Mouse (Mus musculus): ENCODE measurements around the gene Tmem86a.
A peak's percentile ranks its signal among the peaks of the same experiment; 100 is the strongest.
"Not testable (repeated sequence)": the region's sequence is repeated elsewhere in the genome, so short reads cannot be mapped to it uniquely, and the experiment has no call there.

Gene Tmem86a

DNA sequence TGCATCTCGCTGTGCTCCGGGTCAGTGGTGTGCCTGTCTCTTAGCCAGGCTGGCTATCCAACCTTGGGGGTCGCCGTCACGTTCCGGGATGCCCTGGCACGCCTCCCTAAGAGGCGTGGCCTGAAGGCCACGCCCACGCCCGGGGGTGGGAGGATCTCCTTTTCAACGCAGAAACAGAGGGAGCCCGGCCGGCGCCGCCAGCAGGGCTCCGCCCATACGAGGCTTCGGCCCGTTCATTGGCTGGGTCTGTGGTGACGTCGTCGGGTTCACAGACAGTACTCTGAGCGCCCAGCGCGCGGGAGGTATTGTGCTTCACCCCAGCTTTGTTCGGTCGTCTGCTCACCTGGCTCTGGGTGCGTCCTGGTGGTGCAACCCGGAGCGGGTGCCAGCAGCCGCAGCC lies at the start of gene Tmem86a:
Gene Tmem86a, plus strand, starts transcription at position 236 of the 400 bp plus-strand sequence.
- peak; percentile 97 for DNase-seq

DNA sequence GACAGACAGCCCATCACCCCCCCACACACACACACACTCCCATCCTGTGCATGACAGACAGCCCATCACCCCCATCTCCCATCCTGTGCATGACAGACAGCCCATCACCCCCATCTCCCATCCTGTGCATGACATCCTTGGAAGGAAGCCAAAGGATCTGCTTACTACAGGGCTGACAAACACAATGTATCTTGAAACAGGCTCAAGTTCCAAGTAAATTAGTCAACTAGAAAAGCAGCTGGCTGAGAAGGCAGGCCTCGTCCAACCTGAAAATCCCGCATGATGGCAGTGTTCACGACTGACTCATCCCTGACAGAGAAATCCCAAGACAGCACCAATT lies 49.8 kb upstream of the Tmem86a start:
- DNase-seq = no peak

DNA sequence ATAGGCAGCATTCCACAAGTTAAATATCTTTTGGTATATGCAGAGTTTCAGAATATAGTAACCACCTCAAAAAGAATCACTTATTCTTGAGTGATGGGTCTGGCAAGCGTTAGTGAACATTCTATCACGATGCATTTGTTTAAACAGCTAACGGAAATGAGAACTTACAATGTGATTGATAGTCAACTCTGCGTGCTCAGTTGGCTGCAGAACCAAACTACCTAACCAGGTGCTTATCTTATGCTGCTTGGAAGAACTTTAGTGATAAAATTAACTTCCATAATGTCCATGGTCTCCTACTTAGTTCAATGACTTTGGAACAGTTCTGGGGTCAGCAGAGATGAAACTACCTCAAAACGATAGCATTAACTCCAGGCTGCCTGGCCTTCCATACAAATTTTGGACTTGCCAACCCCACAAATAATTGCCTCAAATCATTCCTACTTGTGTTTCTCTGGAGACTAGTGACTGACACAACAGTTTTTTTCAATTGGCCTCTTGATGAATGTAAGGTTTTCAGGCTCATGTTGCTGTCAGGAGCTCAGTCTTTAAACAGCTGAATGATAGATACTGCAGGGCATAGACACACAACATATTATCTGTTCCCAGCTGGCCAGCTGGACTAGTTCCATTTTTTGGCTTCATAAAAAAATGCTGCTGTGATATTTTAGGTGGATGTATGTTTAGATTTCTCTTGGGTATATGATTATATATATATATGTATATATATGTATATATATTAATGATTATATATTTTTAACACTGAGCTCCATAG lies 49.1 kb upstream of the Tmem86a start:
- no peak for DNase-seq

DNA sequence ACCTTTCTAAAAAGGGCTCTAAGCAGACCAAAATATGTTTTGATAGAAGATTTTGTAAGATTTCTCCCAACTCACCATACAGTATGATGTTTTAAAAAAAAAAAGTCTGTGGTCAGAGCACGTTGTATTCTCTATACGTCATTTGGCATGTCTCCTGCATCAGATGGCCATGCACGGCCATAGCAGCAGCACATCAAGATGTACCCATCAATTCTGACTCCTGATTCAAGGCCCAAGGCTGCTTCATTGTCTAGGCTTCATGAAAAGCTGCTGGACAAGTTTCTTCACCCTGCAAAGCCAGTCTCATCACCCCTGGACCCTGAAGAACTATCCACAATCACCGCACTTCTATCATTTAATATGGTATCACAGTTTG lies 48.5 kb upstream of the Tmem86a start:
- no peak for DNase-seq

DNA sequence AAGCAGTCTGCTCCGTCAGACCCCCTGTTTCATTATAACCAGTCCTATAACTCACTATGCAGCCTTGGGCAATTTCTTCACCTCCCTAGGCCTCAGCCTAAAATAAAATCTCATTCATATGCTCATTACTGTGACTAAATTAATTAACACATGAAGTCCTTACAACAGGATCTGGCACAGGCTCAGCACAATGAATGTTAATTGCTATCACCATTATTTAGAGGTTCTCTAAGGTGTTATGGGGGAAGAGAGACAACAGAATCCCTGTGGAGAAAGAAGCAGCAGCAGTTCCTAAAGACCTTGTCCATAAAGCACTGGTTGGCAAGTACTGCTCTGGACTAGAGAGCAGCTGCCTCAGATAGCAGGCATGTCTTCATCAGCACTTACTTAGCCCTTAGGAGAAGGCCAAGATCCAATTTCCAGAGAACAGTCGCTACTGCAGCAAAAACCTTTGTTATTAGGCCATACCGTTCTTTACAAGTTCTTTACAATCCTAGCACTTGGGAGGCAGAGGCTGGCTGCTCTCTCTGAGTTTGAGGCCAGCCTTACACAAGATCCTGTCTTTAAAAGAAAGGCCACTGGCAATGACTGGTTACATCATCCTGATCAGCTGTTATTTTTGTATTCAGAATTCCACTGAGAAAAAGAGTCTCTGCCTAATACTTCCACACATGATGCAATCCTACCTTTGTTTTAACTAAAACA lies 46.8 kb upstream of the Tmem86a start:
- DNase-seq = no peak

DNA sequence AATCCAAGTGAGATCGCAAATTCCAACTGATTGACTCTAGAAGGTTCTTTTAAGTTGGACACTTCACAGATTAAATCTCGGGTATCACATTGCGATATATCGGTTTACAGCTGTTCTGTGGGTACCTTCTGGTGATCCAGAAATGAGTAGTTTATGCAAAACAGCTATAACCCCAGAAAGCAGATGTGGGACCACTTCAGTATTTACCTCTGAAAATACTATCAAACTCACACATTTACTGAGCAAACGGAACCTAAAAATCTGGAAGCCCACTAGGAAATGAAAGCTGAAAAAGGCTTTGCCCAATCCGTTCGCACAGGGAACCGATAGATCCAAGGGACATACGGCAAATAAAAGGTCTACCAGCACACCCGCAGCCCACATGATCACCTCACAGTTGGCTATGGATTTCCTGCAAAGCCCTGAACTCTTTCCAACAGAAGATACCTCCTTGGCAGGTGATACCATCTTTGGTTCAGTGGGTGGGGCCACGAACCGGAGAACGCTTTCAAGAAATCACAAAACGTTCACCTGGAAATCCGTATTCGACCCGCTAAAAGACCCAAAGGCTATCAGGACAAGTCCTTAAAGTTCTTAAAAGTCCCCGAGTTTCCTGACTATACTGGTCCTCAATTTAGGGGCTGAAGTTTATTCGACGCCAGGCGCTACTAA lies 43.2 kb upstream of the Tmem86a start:
- peak; percentile 18 for DNase-seq

DNA sequence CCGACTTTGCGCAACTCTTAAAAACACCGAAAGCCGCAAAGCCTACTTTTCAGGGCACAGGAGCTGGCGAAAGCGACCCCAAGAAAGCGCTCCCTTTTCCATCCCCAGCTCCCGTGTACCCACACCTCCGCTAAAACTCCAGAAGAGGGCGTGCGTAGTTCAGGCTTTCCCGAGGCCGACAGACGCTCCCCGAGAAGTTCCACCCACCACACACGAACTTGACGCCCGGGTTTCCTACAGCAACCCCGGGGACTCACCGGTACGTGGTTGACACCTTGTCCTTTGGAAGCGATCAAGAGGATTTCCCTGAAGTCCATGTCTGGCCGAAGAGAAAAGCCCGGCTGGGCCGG lies 42.6 kb upstream of the Tmem86a start:
- DNase-seq = no peak

DNA sequence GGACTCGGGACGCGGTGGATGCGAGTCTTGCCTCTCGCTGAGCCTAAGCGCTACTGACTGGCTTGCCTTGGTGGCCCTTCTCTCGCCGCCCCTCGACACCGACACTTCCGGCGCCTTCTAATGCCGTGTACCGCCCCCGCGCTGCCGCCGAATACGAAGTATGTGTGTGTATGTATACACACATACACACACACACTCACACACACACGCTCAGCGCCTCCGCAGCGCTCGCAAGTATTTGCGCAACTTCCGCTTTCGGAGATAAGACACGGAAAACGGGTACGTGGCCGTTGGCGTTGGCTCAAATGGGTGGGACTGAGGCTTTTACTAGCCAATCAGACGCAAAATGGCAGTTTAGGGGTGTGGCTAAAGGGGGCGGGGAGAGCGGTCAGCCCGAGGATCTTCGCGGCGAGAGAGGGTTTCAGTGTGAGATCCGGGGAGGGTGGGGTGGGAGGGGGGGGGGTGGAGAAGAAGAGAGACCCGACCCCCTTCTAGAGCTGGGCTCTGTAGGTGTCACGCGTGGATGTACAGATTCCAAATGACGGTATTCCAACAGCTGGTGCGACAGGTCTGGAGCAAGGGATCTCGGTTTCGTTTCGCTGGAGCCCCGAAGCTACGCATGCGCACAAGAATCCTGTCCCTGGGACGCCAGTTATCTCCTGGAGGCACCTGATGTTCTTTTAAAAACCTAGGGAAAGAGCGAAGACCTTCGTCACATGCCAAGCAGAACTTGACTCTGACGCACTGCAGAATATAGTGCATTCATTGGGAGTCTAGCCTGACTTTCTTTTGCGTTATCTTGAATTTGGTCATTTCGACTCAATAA lies 42.0 kb upstream of the Tmem86a start, which contains the start of gene Spty2d1:
Gene Spty2d1, minus strand, starts transcription at position 244 of the 826 bp plus-strand sequence.
- DNase-seq = peak; percentile 99

DNA sequence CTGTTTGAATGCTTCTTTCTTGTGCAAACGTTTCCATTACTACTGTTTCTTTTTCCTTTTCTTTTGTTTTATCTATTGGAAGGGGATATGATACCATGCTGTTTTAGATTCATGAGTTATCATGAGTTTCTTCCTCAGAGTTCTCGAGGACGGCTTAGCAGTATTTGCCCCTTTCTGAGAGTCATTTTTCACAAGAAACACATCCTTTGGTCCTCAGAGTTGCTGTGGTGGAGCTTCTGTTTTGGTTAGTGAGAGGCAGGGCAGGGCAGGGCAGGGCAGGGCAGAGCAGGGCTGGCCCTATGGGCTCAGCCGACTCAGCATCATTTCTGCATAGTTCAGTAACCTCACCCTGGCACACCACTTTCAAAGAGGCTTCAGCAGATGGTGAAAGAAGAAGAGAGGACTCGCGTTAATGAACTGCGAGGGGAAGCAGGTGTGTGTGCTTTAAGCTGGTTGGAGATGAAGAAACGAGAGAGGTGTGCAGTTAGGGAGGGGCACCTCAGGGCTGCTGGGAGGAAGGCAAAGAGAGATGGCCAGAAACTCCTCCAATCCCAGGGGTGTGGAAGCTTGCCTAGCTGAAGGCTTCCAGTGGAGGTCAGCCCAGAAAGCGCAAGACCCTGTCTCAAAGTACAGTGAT lies 37.2 kb upstream of the Tmem86a start:
- DNase-seq = no peak

DNA sequence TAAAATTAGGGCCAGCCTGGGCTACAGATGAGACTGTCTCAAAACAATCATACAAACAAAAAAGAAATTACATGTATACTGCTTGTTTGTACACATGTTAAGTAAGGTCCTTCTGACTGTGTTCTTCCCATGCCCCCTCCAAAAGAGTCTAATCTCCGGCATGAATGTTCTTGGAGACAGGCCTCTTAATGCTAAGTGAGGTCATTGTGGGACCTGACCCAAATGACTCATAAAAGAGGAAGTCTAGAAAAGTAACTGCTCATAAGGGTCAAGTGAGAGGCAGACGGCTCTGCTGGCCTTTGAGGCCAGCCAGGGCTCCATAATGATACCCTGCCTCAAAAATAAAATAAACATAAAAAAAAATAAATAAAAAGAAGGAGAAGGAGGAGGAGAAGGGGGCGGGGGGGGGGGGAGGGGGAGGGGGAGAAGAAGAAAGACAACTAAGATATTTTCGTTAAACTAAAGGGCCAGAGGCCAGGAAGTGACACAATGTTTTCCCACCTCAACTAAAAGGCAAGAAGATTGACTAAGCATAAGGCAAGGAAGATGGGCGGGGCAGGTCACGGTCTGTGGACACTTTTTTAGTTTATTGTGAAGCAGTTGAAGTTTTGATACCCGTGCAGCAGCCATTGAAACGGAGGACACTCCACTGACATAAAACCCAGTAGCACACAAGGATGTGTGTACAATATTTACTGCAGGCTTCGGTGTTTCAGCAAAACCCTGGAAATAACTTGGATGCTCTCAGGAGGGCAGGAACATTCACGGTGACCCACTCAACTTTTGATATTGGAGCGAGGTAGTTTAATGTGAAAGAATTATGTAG lies 35.6 kb upstream of the Tmem86a start:
- DNase-seq = no peak

DNA sequence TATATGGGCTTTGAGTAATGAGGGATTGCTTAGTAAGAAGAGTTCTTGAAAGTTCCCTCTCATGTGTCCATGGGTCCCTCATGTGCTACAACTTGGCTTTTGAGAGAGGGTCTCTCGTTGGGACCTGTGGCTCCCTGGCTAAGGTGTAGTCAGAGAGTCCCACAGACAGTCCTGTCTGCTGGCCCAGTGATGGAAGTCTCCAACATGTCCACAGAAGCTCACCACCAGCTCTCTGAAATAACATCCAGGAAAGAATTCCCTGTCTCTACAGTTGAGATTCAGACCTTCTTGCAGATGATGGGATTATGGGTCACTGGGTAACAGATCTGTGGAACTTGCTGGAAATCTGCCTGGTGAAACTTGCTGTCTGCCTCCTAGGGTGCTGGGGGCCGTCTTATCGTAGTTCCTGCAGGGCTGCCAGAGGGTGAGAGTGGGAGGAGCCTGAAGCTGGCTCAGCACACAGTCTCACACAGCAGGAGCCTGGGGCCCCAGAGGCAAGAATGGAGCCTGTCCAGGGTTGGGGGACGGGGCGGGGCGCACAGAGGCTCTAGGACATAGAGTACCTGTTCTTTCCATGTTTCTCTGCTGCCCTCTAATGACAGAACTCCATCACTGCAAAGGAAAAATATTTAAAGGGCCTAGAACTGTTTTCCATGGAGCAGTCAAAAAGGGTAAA lies 34.9 kb upstream of the Tmem86a start:
- peak; percentile 63 for DNase-seq

DNA sequence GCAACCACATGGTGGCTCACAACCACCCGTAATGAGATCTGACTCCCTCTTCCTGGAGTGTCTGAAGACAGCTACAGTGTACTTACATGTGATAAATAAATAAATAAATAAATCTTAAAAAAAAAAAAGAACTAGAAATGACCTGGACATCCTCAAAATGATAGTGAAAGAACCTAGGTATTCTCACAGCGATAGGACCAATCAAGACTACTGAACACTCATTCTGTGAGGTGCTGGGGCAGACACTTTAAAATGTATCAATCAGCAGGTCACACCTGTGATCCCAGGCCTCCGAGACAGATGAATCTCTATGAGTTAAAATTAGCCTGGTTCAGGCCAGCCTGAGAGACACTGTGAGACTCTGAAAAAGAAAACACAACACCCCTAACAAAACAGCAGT lies 33.8 kb upstream of the Tmem86a start:
- DNase-seq = no peak

DNA sequence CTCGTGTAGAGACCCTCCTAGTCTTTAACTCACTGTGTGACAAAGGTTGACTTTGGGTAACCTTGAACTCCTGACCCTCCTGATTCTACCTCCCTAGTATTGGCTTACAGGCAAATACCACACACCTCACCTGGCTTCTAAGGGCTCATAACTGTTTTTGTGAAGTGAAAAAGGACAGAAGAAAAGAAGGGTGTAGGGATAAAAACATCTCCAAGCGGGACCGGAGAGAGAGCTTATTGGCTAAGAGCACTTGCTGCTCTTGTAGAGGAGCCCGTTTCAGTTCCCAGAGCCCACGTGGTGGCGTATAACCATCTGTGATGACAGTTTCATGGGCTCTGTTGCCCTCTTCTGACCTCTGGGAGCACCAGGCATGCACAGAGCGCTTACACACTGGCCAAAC lies 33.3 kb upstream of the Tmem86a start:
- no peak for DNase-seq

DNA sequence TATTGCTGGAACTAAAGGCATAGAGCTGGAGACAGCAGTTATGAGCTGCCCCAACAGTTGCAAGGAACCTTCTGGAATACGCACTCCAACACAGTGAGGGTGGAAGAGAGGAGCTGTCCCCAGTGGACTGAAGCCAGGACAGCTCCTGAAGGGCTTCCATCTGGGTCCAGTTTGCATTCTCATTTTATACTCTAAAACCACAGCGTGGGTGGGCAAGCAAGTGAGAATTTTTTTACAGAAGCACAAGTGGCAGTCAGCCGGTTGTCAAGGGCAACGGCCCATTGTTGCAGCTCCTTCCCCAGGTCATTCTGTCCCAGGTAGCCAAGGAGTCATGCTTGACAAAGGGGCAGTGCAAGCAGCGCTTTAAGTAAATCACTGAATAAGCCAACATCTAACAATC lies 30.8 kb upstream of the Tmem86a start:
- DNase-seq = no peak

DNA sequence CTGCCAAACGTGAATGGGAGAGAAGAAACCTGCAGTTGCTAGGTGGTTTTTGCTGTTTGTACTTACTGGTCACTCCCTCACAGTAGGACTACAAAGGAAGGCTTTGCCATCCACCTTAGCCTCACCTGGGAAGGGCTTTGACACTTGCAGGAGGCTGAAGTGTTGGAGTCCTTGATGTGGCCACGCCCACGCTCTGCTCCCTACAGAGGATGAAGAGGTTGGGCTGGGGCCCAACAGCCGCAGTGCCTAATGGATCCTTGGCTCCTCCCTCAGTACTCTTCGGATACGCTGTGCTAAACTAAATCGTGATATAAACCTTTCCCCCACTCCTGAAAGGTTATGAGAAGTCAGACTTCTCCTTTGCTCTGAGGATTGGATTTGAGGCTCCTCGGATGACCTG lies 29.4 kb upstream of the Tmem86a start:
- no peak for DNase-seq

DNA sequence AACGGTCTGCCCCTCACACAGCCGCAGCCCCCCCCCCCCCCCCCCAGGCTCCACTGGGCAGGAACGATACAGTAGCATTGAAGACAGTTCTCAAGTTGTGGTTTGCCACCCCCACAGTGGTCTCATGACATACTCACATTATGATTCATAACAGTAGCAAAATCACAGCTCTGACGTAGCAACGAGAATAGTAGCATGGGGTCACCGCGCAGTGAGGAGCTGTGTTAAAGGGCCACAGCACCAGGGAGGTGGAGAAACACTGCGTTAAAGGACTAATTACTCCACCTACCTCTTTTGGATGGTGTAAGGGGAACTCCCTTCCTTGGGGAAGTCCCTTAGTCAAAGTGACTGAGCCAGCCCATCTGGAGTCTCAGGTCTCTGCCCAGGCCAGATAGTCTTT lies 27.9 kb upstream of the Tmem86a start:
- no peak for DNase-seq

DNA sequence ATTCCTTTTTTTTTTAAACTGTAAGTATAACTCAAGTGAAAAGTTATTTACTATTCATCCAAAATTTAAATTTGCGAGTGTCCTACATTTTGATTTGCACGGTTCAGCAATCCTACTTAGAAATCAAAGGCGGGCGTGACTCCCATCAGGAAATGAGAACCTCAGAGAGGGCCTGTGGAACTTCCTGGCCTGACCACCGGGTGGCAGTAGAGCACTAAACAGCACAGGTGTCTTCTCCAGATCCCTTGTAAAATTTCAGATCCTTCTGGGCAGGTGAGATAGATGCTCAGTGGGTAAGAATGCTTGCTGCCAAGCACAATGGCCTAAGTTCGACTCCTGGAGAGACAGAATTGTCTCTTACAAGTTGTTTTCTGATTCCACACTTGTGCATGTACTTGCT lies 26.9 kb upstream of the Tmem86a start:
- peak; percentile 86 for DNase-seq

DNA sequence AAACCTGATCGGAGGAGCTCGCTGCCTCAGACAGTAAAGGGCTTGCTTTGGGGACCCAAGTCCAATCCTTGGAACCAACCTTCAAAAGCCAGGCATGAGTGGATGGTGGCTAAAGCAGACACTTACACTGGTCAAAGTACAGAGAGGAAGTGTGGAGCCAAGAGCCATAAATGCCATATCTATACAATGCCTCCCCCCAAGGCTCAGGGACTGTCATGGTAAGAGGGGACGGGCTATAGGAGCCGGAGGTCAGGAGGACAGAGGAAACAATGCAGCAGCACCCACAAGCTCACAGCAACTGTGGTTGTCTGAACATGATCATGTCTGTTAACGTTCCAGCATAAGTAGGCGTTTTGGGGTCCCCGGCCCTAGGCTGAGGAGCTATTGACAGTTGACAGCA lies 25.9 kb upstream of the Tmem86a start:
- no peak for DNase-seq

DNA sequence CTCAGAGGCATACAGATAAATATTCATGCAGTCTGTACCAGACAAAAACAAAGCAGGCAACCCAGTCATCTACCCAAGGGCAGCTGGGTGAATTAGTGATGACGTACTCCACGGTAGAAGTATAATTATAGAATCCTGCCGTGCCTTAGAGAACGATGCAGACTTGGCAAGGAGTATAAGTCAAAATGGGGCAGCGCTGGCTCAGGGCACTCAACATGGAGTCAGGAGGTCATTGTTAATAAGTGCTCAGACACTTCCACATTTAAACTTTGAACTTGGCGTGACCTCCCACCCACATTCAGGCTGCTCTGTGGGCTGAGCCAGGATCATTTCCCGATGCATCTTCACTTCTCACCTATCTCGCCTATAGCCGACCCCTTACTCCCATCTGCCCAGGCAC lies 25.0 kb upstream of the Tmem86a start:
- no peak for DNase-seq

DNA sequence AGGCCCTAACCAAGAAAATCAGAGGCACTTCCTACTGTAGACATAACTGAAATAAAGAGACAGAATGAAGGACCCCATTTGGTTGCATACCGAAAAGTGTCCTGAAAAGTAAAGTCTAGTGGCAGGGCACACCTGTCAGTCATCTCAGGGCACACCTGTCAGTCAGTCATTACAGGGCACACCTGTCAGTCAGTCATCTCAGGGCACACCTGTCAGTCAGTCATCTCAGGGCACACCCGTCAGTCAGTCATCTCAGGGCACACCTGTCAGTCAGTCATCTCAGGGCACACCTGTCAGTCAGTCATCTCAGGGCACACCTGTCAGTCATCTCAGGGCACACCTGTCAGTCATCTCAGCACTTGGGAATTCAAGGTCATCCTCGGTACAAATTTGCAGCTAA lies 23.5 kb upstream of the Tmem86a start:
- DNase-seq = not testable (repeated sequence)

DNA sequence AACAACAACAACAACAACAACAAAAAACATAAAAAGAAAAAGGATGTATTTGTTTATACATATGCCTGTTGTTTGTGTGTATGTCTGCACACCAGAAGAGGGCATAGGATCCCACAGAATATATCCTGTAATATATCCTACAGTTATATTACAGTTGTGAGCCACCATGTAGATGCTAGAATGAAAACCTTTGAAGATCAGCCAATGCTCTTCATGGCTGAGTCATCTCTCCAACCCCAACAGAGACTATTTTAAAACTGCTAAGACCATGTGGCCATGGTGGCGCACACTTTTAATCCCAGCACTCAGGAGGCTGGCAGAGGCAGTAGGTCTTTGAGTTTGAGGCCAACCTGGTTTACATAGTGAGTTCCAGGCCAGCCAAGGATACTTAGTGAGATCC lies 22.9 kb upstream of the Tmem86a start:
- DNase-seq = no peak
